Mouse (Mus musculus): ENCODE measurements around the gene Pmm2.

- TF ChIP-seq CTCF (IDR thresholded peaks at IDR 0.05; ENCODE audit: insufficient read depth, low read depth, low read length) (no peak), POLR2A (IDR thresholded peaks at IDR 0.05; ENCODE audit: insufficient read depth, low read depth, low read length) (no peak)
Measured at GRCm38 (mm10) chr16:8620315-8621115, 17.0 kb upstream of the Pmm2 start.
